Mouse (Mus musculus): ENCODE results near the gene Lonp1.
A peak's percentile ranks its signal among the peaks of the same experiment; 100 is the strongest.

The Lonp1 gene

DNA sequence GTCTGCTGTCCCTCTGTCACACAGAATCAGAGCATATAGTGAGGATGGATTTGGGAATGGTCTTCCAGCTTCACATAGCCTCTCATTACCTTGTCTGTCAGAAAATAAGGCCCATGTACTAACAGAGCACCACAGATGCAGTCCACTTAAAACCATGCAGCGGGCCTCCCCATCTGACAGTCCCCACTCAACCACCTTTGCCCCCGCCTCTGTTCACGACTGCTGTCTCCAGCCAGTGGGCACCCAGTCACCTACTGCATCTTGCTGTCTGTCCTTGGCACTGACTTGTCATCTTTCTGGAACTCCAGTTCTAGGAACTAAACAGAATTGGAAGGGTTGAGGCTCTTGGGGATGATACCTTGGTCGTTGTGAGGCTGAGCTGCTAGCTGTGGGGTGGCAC, 37.8 kb downstream of the Lonp1 start:
- DNase-seq (ENCODE audit: low spot score in 2 of 2): no peak

DNA sequence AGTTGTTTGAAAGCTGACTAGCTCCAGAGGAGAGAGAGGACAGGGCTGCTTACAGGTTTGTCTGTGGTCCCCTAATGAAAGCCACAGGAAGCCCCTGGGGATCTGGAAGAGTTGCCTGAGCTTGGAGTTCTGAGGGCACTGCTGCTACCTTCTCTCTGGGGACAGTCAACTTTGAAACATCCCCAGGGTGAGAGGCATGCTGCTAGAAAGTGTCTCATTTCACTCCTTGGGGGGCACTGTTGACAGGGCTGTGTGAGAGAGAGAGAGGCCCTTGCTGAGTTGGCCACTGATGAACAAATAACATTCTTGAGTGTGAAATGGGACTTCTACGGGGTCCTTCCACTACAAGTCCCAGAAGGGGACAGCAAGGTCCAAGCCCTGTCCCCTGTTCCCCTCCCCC, 38.9 kb downstream of the Lonp1 start:
- DNase-seq (ENCODE audit: low spot score in 2 of 2): no peak

DNA sequence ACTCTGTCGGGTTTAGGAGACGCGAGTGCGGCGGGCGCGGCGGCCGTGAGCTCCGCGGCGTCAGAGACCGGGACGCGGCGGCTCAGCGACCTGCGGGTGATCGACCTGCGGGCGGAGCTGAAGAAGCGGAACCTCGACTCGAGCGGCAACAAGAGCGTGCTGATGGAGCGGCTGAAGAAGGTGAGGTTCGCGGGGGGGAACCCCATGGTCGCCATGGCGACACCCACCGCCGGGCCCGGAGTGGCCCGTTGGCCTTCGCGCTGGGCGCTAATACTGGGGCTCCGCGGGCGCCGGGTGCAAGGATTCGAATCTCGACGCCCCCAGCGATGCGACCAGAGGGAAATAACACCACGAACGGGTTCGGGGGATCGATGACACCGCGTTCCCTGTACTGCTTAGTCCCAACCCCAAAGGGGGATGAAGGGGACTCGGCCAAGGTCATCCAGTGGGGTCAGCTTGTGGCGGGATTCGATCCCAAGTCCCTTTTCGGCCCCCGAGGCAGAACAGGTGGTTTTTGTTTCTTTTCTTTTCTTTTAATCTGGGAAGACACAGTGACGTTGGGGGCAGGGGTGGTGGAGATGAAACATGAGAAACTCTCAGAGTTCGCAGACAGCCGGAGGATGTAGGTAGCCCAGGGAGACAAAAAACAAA, 41.4 kb downstream of the Lonp1 start:
- peak in 1 of 2 experiments; percentile 31 for DNase-seq (ENCODE audit: low spot score in 2 of 2)

DNA sequence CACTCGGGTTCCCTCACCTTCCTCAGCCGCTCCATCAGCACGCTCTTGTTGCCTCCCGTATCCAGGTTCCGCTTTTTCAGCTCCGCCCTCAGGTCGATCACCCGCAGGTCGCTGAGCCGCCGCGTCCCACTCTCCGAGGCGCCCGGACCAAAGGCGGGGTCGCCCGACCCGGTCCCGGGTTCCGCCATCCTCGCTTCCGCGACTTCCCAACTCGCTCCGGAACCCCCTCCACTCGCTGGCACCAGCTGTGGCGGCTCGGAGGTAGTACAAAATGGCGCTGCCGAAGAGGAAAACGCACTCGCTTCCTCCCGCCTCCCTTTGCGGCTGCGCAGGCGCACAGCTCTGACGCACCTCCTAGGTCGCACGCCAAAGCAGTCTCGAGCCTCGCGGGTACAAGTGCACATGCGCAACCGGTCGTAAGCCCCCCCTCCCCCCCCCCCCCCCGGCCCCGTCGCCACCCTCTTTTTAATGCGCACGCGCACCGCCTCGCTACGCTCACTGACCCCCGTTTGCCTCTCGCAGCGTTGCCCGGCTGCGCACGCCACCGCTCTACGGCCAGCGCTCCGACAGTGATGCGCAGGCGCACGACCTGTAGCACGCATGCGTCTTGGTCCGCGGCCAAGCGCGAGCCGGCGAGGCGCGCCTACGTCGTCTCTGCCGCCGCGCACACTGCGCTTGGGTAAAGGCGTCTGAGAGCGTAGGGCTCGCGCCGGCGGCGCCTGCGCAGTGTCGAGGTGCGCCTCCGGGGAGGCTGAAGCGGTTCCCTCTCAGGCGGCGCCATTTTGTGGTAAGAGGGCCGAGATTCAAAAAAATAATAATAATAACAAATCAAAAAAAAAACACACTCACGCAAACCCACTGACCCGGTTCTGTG, 42.2 kb downstream of the Lonp1 start, which contains the start of the genes Safb2 and Safb:
TSS of gene Safb2 (minus strand) at position 329 of the 874 bp plus-strand sequence.
TSS of gene Safb (plus strand) at position 569 of the 874 bp plus-strand sequence.
- peak; percentile 95 to 98 for DNase-seq (ENCODE audit: low spot score in 2 of 2)

DNA sequence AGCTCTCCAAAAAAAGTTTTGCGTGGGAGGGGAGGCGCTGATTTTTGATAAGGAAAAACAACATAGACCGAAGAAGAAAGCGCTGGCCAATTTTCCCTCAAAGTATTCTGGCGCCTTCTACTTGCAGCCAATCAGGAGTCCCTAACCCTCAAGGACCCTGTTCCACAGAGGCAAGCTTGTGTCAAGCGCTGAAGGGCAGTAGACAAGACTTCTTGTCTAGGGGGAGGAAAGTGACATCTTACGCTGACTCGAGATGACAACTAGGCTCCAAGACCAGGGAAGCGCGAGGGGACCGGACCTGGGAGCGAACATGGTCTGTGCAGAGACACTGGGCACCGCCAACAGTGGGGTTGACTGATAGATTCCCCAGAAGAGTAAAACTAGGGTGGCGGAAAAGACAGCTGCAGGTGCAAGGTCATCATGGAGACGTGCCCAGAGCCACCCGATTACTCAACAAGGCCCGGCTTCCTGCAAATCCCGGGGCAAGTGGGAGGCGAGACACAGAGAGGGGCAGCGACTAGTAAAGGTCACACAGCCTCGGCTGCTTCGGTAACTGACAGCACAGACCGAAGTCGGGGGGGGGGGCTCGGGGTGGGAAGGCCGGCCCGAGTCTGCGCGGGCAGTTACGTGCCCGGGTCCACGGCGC, 43.0 kb downstream of the Lonp1 start:
- no peak for DNase-seq (ENCODE audit: low spot score in 2 of 2)

DNA sequence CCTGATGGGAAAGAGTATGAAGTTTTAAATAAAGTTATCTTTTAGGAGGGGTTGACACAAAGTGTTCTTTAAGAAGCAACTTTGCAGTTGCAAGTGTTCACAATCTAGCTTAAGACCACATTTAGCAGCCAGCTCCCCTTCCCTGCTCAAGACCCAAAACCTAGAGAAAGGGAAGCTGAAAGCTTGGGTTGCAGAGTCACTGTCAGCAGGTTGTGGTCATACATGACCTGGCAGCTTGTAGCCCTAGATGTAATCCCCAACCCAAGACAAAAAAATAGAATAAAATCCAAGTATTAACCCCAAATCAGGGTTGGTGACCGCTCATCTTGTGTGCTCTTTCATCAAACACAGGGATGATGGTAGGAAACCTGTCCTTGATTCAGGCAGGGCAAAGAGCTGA, 43.6 kb downstream of the Lonp1 start:
- DNase-seq (ENCODE audit: low spot score in 2 of 2): no peak

DNA sequence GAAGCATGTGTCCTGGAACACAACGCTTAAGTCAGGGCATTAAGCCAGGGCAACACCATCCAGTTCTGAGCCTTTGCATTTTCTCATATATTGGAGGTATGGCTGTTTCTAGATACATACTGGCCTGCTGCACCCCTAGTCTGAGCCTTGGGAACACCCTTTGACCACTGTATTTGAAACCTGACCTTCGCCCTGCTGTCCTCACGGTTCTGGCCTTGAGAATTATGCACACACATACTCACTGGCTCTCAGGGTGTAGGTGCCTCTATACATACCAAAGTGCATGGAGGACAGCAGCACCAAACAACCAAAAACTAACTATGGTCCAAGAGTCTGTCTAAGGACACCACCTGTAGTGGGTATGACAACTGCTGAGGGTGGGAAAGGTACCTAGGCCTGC, 53.7 kb downstream of the Lonp1 start:
- no peak for DNase-seq (ENCODE audit: low spot score in 2 of 2)

DNA sequence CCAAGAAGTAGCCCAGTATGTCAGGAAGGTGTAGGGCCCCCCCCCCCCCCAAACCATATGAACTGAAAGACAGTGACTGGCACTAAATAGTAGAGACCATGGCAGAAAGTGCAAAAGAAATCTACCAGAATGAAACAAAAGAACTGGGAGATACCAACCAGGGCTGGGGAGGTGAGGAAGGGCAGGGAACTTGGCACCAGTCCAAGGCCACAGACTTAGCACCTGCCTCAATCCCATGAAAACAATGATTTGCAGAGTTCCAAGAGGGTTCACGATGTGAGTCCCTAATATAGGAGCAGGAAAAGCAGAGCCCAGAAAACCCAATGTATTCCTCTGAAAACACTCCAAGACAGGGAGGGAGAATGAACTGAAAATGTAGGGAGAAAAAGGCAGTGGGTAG, 54.5 kb downstream of the Lonp1 start:
- no peak for DNase-seq (ENCODE audit: low spot score in 2 of 2)

DNA sequence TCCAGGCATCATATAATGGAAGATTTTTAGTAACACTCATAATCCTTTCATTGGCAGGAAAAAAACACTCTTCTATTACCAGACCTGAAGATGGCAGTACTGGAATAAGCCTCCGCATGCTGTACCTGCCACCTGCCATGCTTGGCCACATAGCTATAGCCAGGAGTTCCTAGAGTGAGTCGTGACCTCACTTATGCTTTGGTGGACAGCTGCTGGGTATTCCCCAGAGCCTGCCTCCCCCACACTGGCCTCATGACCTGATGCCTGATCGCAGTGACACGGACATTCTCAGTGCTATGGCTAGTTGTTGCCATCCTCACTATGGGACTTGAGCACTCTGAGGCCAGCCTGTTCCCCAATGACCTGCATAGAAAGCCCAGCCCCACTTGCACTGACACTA, 56.4 kb downstream of the Lonp1 start:
- no peak for DNase-seq (ENCODE audit: low spot score in 2 of 2)

DNA sequence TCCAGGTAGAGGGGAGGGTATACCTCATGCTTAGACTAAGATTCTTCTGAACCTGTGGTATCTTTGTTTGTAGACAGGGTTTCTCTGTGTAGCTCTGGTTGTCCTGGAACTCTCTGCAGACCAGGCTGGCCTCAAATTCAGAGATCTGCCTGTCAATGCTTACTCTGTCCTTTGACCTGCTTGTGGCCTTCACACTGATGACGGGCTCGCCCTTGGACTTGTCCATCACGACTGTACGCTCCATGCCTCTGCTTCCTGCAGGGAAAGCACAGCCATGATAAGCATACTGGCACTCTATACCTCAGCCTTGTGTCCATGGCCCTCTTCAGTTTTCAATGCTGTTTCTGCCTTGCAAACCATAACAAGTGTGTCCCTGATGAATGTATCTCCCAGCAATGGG, 59.3 kb downstream of the Lonp1 start:
- DNase-seq (ENCODE audit: low spot score in 2 of 2): no peak

DNA sequence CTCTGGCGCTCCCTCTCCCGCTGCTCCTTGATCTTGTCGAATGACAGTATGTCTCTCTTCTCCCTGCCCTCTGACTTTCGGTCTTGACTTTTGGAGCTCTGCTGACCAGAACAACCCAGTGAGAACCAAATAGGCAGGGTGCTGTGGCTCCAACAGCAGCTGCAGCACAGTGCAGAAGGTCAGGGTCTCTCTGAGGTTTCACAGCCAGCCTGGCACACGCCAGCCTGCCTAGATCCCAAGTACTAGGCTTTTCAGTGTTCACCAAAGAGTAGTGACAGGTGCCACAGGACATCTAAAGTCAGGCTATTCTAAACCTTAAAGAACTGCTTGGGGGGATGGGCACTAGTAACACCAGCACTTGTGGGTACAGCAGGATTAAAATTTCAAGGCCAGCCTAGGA, 59.8 kb downstream of the Lonp1 start:
- no peak for DNase-seq (ENCODE audit: low spot score in 2 of 2)

DNA sequence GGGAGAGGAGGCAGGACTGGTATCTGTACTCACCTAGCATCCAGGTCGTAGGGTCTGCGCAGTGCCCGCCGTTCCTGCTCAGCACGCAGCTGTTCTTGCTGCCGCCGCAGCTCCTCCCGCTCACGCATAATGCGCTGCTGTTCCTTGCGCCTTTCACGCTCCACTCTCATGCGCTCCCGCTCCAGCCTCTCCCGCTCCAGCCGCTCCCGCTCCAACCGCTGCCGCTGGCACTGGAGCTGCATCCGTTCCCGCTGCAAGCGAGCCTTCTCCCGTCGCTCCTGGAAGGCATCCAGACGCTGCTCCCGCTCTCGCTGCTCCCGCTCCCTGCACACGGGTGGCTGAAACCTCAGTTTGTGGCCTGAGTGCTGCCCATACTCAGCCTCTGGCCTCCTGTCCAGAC, 60.4 kb downstream of the Lonp1 start:
- no peak for DNase-seq (ENCODE audit: low spot score in 2 of 2)

Data from frontal cortex, postnatal 25 days (tissue).